Mouse (Mus musculus) megakaryocyte-erythroid progenitor cell, adult 5-6 weeks (primary cell): Measurements from ENCODE around the gene Ptchd1. TPM values are rescaled to one million over a fixed set of nuclear protein-coding genes. Genes with fewer than 3 reads are reported as not detected.

ENCODE experiments used
- ATAC-seq: replicated peaks from 2 replicates; pipeline ENCODE4 v1.8.0; 2016; ENCODE audit warnings: mild to moderate bottlenecking, inconsistent platforms; ENCODE audit not compliant: severe bottlenecking, poor library complexity, low FRiP score, low TSS enrichment
- total RNA-seq, 2 experiments: library from RNA; stranded (forward) in 1 of 2; stranded (reverse) in 1 of 2; fragments of 200-1000, 215-1000 nt in 1 of 2; fragments of >200 nt in 1 of 2; fragmentation: Nextera tagmentation in 1 of 2; gene quantifications; 2 replicates each; pipeline ENCODE4 v1.2.3; 2014 to 2017

Gene Ptchd1
- total RNA-seq (2014; fragmentation: Nextera tagmentation): not detected in 2 replicates
- total RNA-seq (2017): 0.08 TPM in 1 of 2 replicates, not detected in the other

DNA sequence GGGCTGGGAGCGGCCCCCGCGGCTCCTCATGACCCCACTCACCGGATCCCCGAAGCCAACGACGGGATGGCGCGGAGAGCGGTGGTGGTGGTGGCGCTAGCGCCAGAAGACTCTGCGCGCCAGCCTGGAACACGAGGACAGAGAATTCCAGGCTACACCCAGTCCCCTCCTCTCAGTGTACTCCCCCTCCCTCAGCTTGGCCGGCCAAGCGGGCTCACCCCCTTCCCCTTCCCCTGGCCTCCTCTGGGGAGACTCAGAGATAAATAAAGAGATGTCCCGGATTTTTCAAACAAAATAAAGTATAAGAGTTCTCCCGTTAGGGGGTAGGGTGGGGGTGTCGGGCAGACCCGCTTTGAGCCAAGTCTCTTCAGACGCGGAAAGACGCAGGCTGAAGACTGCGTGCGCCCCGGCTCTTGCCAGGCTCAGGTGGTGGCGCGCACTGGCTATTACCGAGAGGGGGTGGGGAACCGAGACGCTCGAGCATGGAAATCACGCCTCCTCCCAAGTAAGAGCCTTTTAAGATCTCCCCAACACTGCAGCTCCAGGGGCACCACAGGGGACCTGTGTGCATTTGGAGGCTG, at the start of gene Ptchd1:
TSS of gene Ptchd1 (minus strand) at position 114 of the 581 bp plus-strand sequence.
- ATAC-seq: no peak

GRCm38 (mm10) chrX:155657971-155658370, 34.4 kb upstream of the Ptchd1 start:
- no peak for ATAC-seq

GRCm38 (mm10) chrX:155645975-155646374, 22.4 kb upstream of the Ptchd1 start:
- ATAC-seq: no peak

GRCm38 (mm10) chrX:155643975-155644374, 20.4 kb upstream of the Ptchd1 start:
- ATAC-seq: no peak

GRCm38 (mm10) chrX:155625671-155626196, 2.1 kb upstream of the Ptchd1 start:
- no peak for ATAC-seq

- ATAC-seq: no peak
Observed at GRCm38 (mm10) chrX:155624895-155625294, 1.3 kb upstream of the Ptchd1 start.

GRCm38 (mm10) chrX:155624341-155624841, 777 bp upstream of the Ptchd1 start, which contains the start of gene Gm15155:
Gene Gm15155 (plus strand): TSS chrX:155624741.
- no peak for ATAC-seq

DNA sequence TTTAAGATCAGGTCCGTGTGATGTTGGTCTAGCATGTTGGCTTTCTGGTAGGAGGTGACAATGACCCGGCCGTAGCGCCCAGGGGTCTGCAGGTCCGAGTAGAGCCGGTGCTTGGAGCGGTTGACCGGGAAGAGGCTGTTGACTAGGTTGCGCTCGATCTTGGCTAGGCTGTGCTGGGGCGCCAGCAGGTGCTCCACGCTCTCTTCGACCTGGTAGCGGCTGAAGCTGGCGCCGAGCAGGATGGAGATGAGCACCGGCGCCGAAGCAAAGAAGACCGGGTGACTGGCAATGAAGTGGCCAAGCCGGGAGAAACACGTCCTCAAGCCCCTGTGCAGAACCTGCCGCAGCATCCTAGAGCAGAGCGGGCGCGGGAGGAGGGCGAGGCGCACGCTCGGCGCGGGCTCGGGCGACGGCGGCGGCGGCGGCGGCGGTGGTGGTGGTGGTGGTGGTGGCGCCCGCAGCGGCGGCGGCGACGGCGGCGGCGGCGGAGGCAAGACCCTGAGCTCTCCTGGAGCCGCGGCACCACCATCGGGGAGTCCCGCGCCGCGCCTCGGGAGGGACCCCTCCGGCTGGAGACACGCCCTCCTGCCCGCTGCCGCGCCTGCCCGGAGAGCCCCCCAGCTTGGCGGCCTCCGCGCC, 534 bp downstream of the Ptchd1 start:
- ATAC-seq: no peak

DNA sequence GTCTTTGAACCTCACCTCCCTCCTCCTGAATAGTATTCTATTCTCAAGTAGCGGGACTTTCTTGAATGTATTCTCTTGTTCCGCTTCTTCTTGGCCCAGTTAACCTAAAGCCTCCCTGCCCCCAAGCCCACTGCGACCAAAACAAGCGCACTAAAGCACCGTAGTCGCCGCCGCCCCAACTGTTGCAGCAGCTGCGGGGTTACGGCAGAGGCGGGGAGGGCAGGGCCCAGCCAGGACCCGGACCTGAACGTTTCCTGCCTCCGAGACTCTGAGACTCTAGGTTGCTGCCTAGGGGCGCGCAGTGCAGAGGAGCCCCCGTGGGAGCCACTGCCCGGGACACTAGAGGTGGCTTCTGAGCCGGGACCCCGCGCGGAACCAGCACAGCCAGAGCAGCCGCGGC, 1.1 kb downstream of the Ptchd1 start:
- no peak for ATAC-seq

- no peak for ATAC-seq
Observed at GRCm38 (mm10) chrX:155601196-155601595, 22.4 kb downstream of the Ptchd1 start.

- no peak for ATAC-seq
Observed at GRCm38 (mm10) chrX:155596390-155596789, 27.2 kb downstream of the Ptchd1 start.

GRCm38 (mm10) chrX:155594685-155595084, 28.9 kb downstream of the Ptchd1 start:
- no peak for ATAC-seq

DNA sequence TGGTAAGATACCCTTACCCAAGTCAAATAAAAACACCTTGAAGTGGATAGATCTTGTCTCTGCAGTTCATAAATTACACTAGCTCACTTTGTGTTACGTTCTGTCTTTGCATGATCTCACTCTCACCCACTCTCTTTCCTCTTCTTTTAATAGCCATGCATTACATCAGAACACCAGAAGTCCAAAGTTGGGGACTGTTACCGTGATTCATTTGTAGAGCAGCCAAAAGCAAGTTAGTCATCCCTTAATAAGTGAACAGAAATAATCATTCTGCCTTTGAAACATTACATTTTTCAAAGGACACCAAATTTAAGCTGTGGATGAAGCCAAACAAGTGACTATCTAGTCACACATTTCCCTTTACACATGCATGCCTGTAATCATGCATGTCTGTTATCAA, 31.1 kb downstream of the Ptchd1 start:
- no peak for ATAC-seq

- ATAC-seq: no peak
Observed at GRCm38 (mm10) chrX:155591490-155591889, 32.1 kb downstream of the Ptchd1 start.

GRCm38 (mm10) chrX:155584586-155584985, 39.0 kb downstream of the Ptchd1 start:
- no peak for ATAC-seq

- ATAC-seq: no peak
Observed at GRCm38 (mm10) chrX:155579791-155580190, 43.8 kb downstream of the Ptchd1 start.

DNA sequence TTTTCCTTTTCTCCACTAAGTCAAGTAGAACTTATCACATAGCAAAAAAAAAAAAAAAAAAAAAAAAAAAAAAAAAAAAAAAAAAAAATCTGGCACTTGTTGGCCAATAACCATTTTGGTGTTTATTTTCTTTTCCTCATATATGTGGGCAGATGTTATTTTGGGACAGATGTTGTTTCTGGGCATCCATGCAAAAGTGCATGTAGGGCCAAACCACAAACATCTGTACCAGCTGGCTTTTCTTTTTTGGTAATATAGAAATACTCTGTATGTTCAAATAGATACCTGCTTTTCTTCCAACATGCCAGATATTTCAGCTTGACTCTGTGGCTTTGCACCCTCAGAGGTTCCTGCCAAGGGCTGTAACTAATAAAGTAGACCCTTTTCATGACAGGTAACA, 51.2 kb downstream of the Ptchd1 start:
- no peak for ATAC-seq

- ATAC-seq: no peak
Observed at GRCm38 (mm10) chrX:155543780-155544179, 79.8 kb downstream of the Ptchd1 start.
